Mouse (Mus musculus) testis, postnatal 10 days (tissue): ENCODE results near the gene Mettl1.
"Not testable (repeated sequence)": the region's sequence is repeated elsewhere in the genome, so short reads cannot be mapped to it uniquely, and the experiment has no call there.

Experiments
- DNase-seq: peaks from one replicate; pipeline ENCODE4 v3.0.0; 2021; ENCODE audit warnings: low spot score

Mettl1 gene

GRCm38 (mm10) chr10:127068360-127069038, 27.3 kb downstream of the Mettl1 start:
- DNase-seq: no peak

- no peak for DNase-seq
Measured at GRCm38 (mm10) chr10:127069281-127070189, 28.3 kb downstream of the Mettl1 start.

- DNase-seq: peak; percentile 81
Measured at GRCm38 (mm10) chr10:127070190-127071121, 29.2 kb downstream of the Mettl1 start, which contains the start of gene Tspan31. Gene Tspan31, minus strand, starts transcription at chr10:127070264.

GRCm38 (mm10) chr10:127071203-127071602, 30.0 kb downstream of the Mettl1 start:
- no peak for DNase-seq

GRCm38 (mm10) chr10:127072270-127072669, 31.1 kb downstream of the Mettl1 start:
- not testable (repeated sequence) for DNase-seq

- DNase-seq: not testable (repeated sequence)
Measured at GRCm38 (mm10) chr10:127072969-127073368, 31.8 kb downstream of the Mettl1 start.

- no peak for DNase-seq
Measured at GRCm38 (mm10) chr10:127073981-127074380, 32.8 kb downstream of the Mettl1 start.

- no peak for DNase-seq
Measured at GRCm38 (mm10) chr10:127075080-127075479, 33.9 kb downstream of the Mettl1 start, which contains the start of gene Agap2. Gene Agap2, plus strand, starts transcription at chr10:127075284.

- no peak for DNase-seq
Measured at GRCm38 (mm10) chr10:127075651-127076050, 34.4 kb downstream of the Mettl1 start.

- DNase-seq: no peak
Measured at GRCm38 (mm10) chr10:127076082-127076481, 34.9 kb downstream of the Mettl1 start.

GRCm38 (mm10) chr10:127077515-127077914, 36.3 kb downstream of the Mettl1 start:
- DNase-seq: no peak

GRCm38 (mm10) chr10:127078001-127078676, 36.9 kb downstream of the Mettl1 start:
- DNase-seq: no peak

GRCm38 (mm10) chr10:127078677-127079575, 37.7 kb downstream of the Mettl1 start:
- no peak for DNase-seq

GRCm38 (mm10) chr10:127079665-127080391, 38.6 kb downstream of the Mettl1 start:
- no peak for DNase-seq

GRCm38 (mm10) chr10:127080901-127081780, 39.9 kb downstream of the Mettl1 start:
- peak; percentile 74 for DNase-seq

- no peak for DNase-seq
Measured at GRCm38 (mm10) chr10:127081996-127082620, 40.9 kb downstream of the Mettl1 start.

GRCm38 (mm10) chr10:127083292-127083914, 42.2 kb downstream of the Mettl1 start:
- DNase-seq: no peak
